Mouse (Mus musculus) mouse trophoblast stem cell (cell line): ENCODE data around the gene Srpk3.
"Not testable (repeated sequence)": the region's sequence is repeated elsewhere in the genome, so short reads cannot be mapped to it uniquely, and the experiment has no call there.

Source experiments
- in situ Hi-C, 2 experiments: fragments of 300-500 bp; cut with MseI, MboI; formaldehyde crosslinking; loops; 2 replicates in 1 of 2; 3 replicates in 1 of 2; pipeline ENCODE4 v1.15.1; 2025

The Srpk3 gene

DNA sequence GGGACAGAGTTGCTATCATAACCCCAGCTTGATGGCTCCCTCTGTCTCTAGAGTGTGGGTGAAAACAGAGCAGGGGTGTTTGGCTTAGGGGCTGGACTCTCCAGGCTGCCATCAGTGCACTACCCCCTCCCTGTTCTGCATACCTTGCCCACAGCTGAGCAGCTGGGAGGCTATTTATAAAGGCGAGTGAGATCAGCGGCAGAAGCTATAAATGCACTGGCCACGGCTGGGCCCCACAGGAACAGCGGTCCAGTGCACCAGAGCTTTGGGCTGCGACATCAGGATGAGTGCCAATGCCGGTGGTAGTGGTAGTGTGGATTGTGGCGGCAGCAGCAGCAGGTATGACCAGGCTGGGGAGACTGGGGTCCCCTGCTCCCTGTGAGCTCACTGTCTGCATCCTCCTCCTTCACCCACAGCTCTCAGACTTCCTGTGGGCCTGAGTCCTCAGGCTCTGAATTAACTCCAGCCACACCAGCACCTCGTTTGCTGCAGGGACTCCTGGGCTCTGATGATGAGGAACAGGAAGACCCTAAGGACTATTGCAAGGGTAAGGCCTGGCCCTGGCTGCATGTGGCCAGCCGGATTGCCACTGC is at the start of gene Srpk3:
Gene Srpk3 (plus strand): TSS at position 238 of the 593 bp plus-strand sequence.
- in situ Hi-C loops = no loop called here

GRCm38 (mm10) chrX:73730908-73731307 is 43.3 kb upstream of the Srpk3 start:
- in situ Hi-C loops = no loop called here

DNA sequence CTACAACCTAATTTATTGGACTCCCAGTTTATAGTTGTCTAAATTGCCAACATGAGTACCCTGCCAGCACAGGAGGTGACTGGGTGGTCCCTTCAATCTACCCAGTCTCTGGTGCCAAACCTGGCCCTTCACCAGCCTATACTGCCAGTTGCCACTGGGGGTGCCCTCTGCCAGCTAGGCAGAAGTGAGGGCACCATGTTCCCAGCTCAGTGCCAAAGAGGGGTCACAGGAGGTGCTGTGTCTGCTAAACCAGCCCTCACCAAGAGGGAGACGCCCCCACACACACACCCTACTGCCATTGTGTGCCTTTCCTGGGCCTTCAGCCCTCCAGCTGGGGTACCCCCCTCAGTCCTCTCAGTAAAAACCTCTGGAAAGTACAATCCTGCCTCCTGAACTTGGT is 36.0 kb upstream of the Srpk3 start:
- in situ Hi-C loops = no loop called here

- in situ Hi-C loops = no loop called here
Measured at GRCm38 (mm10) chrX:73739151-73739550, 35.1 kb upstream of the Srpk3 start.

- in situ Hi-C loops = not testable (repeated sequence)
Measured at GRCm38 (mm10) chrX:73739841-73740240, 34.4 kb upstream of the Srpk3 start.

DNA sequence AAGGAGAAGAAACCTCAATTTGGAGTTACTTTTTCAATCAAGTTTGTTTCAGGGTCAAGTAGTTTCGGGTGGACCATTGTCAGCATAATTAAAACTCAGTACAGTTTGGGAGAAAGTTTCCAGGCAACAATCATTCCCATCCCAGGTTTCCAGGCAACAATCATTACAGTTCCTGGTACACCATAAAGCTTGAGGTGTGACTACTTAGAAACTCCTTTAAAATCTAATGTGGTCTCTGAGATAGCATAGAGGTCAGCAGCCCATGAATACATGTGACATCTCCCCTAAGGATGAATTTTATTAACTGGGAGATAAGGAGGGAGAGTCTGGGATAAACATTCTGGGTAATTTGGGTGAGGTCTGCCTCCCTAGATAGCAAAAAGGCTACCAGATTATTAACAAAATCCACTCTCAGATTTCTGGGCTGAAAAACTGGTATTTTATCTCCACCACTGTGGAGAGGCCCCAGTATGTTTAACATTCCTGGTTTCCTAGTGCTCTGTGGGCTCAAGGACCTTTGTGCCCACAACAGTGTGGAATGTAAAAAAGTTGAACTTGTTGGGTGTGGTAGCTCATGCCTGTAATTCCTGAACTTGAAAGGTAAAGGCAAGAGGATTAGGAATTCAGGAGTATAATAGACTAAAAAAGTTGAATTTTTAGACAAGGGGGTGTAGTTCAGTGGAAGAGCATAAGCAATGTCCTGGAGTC is 29.3 kb upstream of the Srpk3 start:
- in situ Hi-C loops = no loop called here

DNA sequence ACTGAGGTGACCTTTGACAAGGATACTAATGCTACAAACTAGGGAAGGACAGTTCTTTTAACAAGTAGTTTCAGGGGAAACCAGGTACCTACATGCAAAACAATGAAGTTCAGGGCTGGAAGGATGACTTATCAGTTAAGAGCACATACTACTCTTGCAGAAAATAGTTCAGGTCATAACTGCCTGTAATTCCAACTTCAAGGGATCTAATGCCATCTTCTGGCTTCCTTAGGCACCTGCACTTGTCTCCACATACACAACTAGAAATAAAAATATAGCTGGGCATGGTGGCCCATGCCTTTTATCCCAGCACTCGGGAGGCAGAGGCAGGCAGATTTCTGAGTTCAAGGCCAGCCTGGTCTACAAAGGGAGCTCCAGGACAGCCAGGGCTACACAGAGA is 25.2 kb upstream of the Srpk3 start:
- in situ Hi-C loops = no loop called here

DNA sequence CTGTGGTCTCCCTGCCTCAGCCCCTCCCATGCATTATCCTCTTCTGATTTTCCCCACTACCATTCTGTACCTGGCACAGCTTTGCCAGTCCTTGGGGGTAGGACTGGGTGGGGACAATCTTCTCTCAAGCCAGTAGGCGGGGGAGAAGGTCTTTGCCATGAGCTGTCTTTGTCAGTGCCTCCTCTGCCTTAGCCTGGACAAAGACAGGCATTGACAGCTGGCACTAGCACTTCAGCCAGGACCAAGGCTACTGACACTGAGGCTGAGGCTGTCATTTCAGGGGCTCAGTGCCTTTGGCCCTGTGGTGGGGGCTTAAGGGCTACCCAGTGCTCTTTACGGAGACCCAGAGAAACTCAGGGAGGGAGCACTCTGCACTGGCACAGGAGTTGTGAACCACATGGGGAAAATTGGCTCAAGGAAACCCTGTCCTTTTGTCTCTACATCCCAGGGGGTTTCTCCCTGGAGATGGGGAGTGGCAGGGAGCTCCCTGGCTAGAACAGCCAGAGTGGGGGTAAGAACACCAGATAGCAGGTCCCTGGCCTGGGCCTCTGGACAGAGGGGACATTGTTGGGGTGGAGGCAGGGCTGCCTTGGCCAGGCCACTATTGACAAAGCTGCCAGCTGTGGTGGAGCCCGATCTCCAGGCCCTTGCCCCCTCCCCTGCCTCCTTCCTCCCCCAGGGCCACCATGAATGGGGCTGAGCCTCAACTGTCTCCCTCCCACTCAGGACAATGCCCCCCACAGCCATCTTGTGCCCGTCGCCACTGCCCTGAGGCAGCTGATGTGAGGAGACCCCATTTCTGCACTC is 17.7 kb upstream of the Srpk3 start, which contains the start of gene Plxnb3:
Gene Plxnb3 (plus strand): TSS at position 757 of the 807 bp plus-strand sequence.
- in situ Hi-C loops = no loop called here

DNA sequence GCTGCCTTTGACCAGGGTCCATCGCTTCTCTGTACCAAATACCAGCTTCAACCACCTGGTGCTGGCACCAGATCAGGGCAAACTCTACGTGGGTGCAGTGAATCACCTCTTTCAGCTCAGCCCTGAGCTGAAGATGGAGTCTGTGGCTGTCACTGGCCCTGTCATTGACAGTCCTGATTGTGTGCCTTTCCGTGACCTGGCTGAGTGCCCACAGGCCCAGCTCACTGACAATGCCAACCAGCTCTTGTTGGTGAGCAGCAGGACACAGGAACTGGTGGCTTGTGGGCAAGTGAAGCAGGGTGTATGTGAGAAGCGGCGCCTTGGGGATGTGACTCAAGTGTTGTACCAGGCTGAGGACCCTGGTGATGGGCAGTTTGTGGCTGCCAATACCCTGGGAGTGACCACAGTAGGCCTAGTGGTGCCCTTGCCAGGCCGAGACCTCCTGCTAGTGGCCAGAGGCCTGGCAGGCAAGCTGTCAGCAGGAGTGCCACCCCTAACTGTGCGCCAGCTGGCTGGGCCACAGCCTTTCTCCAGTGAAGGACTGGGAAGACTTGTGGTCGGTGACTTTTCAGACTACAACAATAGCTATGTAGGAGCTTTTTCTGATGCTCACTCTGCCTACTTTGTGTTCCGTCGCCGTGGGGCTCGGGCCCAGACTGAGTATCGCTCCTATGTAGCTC is 15.5 kb upstream of the Srpk3 start:
- in situ Hi-C loops = no loop called here

DNA sequence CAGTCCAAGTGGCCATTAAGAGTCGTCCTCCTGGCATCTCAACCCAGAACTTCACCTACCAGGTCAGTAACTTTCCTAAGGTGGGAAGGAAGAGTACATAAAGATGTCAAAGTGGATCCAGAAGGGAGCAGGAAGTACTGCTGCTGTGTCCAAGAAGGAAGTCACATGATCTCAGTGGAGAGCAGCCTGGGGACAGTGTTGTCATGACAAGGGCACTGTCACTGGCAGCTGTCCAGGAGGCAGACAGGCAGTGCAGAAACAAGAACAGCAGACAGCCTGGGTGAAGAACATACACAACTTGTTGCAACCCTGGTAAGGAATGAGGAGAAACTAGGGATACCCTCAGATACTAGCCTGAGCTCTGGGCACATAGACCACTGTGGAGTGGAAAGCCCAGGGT is 8.9 kb upstream of the Srpk3 start:
- in situ Hi-C loops = no loop called here

DNA sequence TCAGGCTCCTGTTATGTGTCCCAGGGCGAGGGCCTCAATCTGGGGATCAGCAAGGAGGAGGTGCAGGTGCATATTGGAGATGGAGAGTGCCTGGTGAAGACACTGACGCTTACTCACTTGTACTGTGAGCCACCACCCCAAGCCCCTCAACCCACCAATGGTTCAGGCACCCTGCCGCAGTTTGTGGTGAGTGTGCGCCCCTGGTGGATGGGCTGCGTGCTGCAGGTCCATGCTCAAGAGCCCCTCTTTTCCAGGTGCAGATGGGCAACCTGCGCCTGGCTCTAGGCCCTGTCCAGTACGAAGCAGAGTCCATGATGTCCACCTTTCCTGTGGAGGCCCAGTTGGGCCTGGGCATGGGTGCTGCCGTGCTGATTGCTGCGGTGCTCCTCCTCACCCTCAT is 6.9 kb upstream of the Srpk3 start:
- in situ Hi-C loops = no loop called here

GRCm38 (mm10) chrX:73774802-73775483 is 738 bp downstream of the Srpk3 start:
- in situ Hi-C loops = no loop called here

DNA sequence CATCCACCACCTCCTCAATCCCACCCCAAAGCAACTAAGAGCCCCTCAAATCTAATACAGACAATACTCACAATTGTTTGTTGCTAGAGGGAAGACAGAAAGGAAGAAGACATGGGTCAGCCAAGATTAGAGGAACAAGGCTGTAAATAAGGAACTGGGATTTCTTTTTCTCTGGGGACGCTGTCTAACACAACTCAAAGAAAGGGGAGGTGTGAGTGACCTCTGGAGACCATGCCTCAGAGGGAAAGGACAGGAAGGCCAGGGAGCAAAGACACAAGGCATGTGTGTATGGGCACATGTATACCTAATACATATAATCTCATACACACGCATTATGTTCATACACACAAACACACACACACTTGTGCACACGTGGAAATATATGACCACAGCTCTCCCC is 8.0 kb downstream of the Srpk3 start:
- in situ Hi-C loops = no loop called here

GRCm38 (mm10) chrX:73785666-73786065 is 11.5 kb downstream of the Srpk3 start:
- in situ Hi-C loops = no loop called here

GRCm38 (mm10) chrX:73786364-73787224 is 12.4 kb downstream of the Srpk3 start, which contains the start of the genes Idh3g and Ssr4:
Gene Idh3g (minus strand): TSS chrX:73786897.
Gene Ssr4 (plus strand): TSS chrX:73787028.
- in situ Hi-C loops = no loop called here

GRCm38 (mm10) chrX:73787225-73787558 is 13.0 kb downstream of the Srpk3 start:
- in situ Hi-C loops = no loop called here

DNA sequence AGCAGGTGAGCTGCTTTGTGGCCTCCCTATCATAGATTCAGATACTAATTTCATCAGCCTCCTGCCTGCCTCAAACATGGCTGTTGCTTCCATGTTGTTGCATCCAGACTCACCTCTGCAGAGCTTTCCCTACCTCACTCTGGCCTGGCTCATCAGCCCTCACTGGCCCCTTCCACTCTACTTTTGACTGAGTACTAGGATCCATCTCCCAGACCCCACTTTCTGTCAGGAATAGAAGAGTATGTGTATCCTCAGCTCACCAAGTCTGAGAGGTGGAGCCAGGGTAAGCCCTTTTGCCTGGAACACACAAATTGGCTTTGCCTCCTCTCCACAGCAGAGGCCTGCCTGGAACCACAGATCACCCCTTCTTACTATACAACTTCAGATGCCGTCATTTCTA is 14.3 kb downstream of the Srpk3 start:
- in situ Hi-C loops = no loop called here

- in situ Hi-C loops = loop anchor here in 1 of 2 experiments (10.0 kb wide), 1 partner anchor 92 kb away; no protein-coding TSS in a partner anchor
Measured at GRCm38 (mm10) chrX:73793039-73793438, 18.8 kb downstream of the Srpk3 start.

DNA sequence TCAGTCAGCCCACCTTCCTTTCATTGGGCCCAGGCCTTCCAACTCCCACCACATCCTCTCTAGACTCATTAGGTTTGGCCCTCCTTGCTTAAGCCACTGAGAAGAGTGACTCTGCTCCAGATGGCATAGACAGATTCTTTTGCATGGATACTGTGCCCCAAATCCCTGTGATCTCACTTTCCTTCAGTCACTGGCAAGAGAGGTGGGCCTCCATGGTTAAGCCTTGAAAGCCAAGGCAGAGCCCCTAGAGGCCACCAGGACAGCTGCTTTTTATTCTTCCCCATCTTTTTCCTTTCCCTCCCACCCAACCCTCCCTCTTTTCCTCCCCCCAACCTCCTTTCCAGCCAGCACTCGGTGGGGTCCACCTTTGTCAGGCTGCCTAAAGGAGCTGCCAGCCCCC is 19.3 kb downstream of the Srpk3 start:
- in situ Hi-C loops = loop anchor here in 1 of 2 experiments (10.0 kb wide), 1 partner anchor 91 kb away; no protein-coding TSS in a partner anchor

DNA sequence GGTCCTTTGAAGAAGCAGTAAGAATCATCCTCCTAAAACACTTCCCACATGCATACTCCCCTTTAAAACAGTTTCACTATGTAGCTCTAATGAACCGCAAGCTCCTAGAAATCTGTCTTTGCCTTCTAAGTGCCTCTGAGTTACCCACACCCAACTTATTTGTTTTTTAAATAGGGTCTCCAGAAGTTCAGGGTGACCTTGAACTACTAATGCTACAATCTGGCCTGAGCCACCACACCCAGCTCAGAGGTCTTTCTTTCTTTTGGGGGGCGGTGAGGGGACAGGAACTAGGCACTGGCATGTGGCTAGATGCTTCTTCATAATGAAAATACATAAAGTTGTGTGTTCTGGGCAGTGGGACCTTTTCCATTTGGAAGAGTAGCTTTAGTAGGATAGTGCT is 23.3 kb downstream of the Srpk3 start:
- in situ Hi-C loops = loop anchor here in 1 of 2 experiments (10.0 kb wide), 1 partner anchor 87 kb away; no protein-coding TSS in a partner anchor
